Mouse (Mus musculus): ENCODE measurements around the gene Hspd1. TPM values are rescaled to one million over a fixed set of nuclear protein-coding genes. Genes with fewer than 3 reads are reported as not detected.

Gene Hspd1
- total and polyA plus RNA-seq, 3 experiments = 306 to 885 (median 775) TPM

DNA sequence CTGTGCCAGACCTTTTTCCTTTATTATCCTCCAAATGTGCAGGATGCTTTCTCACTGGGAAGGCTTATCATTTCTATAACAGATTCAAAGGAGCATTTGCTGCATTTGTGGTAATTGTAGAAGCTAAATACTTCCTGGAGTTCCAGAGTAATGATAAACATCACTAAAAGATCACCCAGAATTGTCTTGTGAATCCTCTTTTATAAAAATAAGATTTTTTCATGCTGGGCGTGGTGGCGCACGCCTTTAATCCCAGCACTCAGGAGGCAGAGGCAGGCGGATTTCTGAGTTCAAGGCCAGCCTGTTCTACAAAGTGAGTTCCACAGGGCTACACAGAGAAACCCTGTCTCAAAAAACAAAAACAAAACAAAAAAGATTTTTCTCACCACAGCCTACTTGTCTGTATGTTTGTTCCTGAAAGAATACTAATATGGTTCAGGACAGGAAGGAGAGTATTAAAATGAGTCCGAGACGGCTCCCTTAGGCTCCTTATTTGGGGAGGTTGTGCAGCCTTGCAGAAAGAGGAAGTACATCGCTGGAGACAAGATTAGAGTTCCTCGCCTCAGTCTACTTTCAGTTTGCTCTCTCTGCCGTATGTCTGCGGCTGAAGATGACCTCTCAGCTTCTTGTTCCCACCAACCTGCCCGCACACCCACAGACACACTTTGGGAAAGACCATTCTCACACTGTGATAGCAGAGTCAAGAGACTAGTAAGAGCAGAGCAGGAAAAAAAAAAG lies 59.4 kb downstream of the Hspd1 start (continued):
- TF ChIP-seq EP300 (IDR thresholded peaks at IDR 0.05; ENCODE audit: low read depth in 1 of 2, low read length in 2 of 2) (peak; percentile 4 to 39; a peak in 1 of 4 replicates), ZKSCAN1 (IDR thresholded peaks at IDR 0.05; ENCODE audit: low read depth, low read length) (no peak), ZMIZ1 (IDR thresholded peaks at IDR 0.05; ENCODE audit: low read depth, low read length) (peak; percentile 66; the same call in 1 of the 2 replicates), ZC3H11A (IDR thresholded peaks at IDR 0.05; ENCODE audit: low read depth, low read length) (no peak), CTCF (IDR thresholded peaks at IDR 0.05 in 2 of 3, conservative IDR thresholded peaks at IDR 0.05 in 1 of 3; ENCODE audit: control insufficient read depth in 1 of 3, insufficient read depth in 1 of 3, low read depth in 2 of 3, low read length in 3 of 3, poor library complexity in 1 of 3, severe bottlenecking in 1 of 3) (no peak), HCFC1 (IDR thresholded peaks at IDR 0.05; ENCODE audit: low read depth, low read length) (0 out of 2 replicates have a peak, but pooled peaks have one; percentile 45), SIN3A (IDR thresholded peaks at IDR 0.05; ENCODE audit: low read length) (peak; percentile 42; the same call in 1 of the 2 replicates), USF1 (IDR thresholded peaks at IDR 0.05; ENCODE audit: low read depth, low read length) (no peak), POLR2AphosphoS2 (IDR thresholded peaks at IDR 0.05; ENCODE audit: low read length) (no peak), ZNF384 (IDR thresholded peaks at IDR 0.05; ENCODE audit: low read depth, low read length) (no peak; the same call in 1 of the 2 replicates), MEF2A (IDR thresholded peaks at IDR 0.05; ENCODE audit: extremely low read depth, insufficient replicate concordance, low read depth, low read length, poor library complexity, severe bottlenecking) (no peak), GATA1 (IDR thresholded peaks at IDR 0.05; ENCODE audit: low read depth, low read length) (peak; percentile 51; the same call in 1 of the 2 replicates), MYC (IDR thresholded peaks at IDR 0.05; ENCODE audit: low read depth, low read length) (0 out of 2 replicates have a peak, but pooled peaks have one; percentile 47), POLR2AphosphoS5 (IDR thresholded peaks at IDR 0.05; ENCODE audit: borderline replicate concordance, low read depth, low read length) (no peak), GABPA (IDR thresholded peaks at IDR 0.05; ENCODE audit: low read depth, low read length) (no peak), JUND (IDR thresholded peaks at IDR 0.05; ENCODE audit: low read depth, low read length) (no peak), KAT2A (conservative IDR thresholded peaks at IDR 0.05; ENCODE audit: low read depth, low read length) (no peak)

DNA sequence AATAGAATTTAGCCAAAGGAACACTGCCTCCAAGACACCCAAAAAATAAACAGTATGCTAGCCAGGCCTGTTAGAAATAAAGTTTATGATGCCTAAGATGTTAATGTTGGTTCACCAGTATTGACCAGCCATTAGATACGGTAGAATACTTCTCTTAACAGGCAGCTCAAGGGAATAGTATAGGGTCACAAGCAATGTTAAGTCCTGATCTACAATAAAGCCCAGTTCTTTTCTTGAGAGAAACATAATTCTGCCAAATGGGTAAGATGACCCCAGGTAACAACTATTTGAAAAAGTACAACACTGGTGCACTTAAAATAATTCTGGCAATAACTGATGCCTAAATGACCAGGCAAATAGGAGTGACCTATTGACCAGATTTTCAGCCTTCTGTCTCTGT lies 60.1 kb downstream of the Hspd1 start:
- Histone ChIP-seq H3K27me3 (ENCODE audit: control insufficient read depth in 1 of 2, insufficient read depth in 2 of 2, low read length in 2 of 2) (no peaks in the 10 kb centered on the region), H3K4me3 (ENCODE audit: control insufficient read depth in 1 of 2, insufficient read depth in 1 of 2, low read depth in 2 of 2, low read length in 2 of 2) (peak overlapping the region in 1 of 2 experiments; percentile 86; a peak in 2 of 4 replicates), H3K79me2 (ENCODE audit: control insufficient read depth, insufficient read depth, low read length, poor library complexity) (peaks cover 41% of the 10 kb centered on the region), H3K27ac (ENCODE audit: control insufficient read depth, low read depth, low read length) (peak overlapping the region; percentile 91), H3K9me3 (replicated peaks; ENCODE audit: insufficient read depth, low read length) (no peaks in the 10 kb centered on the region), H3K36me3 (ENCODE audit: control insufficient read depth in 1 of 2, insufficient read depth in 2 of 2, low read length in 2 of 2) (peaks cover 0 to 41% of the 10 kb centered on the region in 2 experiments; a peak in 3 of 4 replicates), H3K4me1 (ENCODE audit: control insufficient read depth in 1 of 2, insufficient read depth in 2 of 2, low read length in 2 of 2) (peaks cover 12 to 21% of the 10 kb centered on the region in 2 experiments; a peak in 3 of 4 replicates), H3K9ac (ENCODE audit: control insufficient read depth, low read depth, low read length, poor library complexity, severe bottlenecking) (peak overlapping the region; percentile 83)
- no peak for TF ChIP-seq TAL1 (IDR thresholded peaks at IDR 0.05; ENCODE audit: low read length)
- TF ChIP-seq ZMIZ1 (IDR thresholded peaks at IDR 0.05; ENCODE audit: low read depth, low read length) = no peak
- TF ChIP-seq JUND (IDR thresholded peaks at IDR 0.05; ENCODE audit: low read depth, low read length) = no peak
- TF ChIP-seq CHD1 (IDR thresholded peaks at IDR 0.05; ENCODE audit: low read depth, low read length) = no peak
- TF ChIP-seq EP300 (IDR thresholded peaks at IDR 0.05; ENCODE audit: low read depth in 1 of 2, low read length in 2 of 2) = no peak
- TF ChIP-seq SMC3 (IDR thresholded peaks at IDR 0.05; ENCODE audit: low read depth, low read length) = no peak
- no peak for TF ChIP-seq BHLHE40 (IDR thresholded peaks at IDR 0.05; ENCODE audit: borderline replicate concordance, low read depth, low read length)
- no peak for TF ChIP-seq SIN3A (IDR thresholded peaks at IDR 0.05; ENCODE audit: low read length)
- no peak for TF ChIP-seq NRF1 (IDR thresholded peaks at IDR 0.05; ENCODE audit: insufficient read depth, low read depth, low read length, poor library complexity, severe bottlenecking)
- TF ChIP-seq POLR2AphosphoS5 (IDR thresholded peaks at IDR 0.05; ENCODE audit: borderline replicate concordance, low read depth, low read length) = no peak
- no peak for TF ChIP-seq RCOR1 (IDR thresholded peaks at IDR 0.05; ENCODE audit: low read depth, low read length)
- peak; percentile 54 for DNase-seq (ENCODE audit: low read depth, low spot score)

All from MEL (cell line).